Mouse (Mus musculus) limb, embryonic 14.5 days (tissue): ENCODE results near the gene Nedd9. TPM values are rescaled to one million over a fixed set of nuclear protein-coding genes. Genes with fewer than 3 reads are reported as not detected.

Source experiments
- ATAC-seq: fragments of 200-750 bp; cut with Nextera tagmentation; 2 replicates; pipeline ENCODE4 v1.8.0; 2017; ENCODE audit warnings: low read depth, moderate number of reproducible peaks, moderate TSS enrichment; ENCODE audit not compliant: low FRiP score
- DNase-seq: peaks from one replicate; pipeline ENCODE4 v3.0.0-alpha.2; 2015; ENCODE audit warnings: low spot score
- H3K27ac ChIP-seq: fragments of 300-500 bp; sonication (generic); replicated peaks from 2 replicates; pipeline ENCODE4 v1.5.1; 2014; ENCODE audit warnings: low read depth, mild to moderate bottlenecking, low read length, moderate library complexity, mixed read lengths
- H3K27me3 ChIP-seq: fragments of 300-500 bp; sonication (generic); 2 replicates; pipeline ENCODE4 v1.6.1; 2014; ENCODE audit warnings: low read length, mixed read lengths; ENCODE audit not compliant: control insufficient read depth, insufficient read depth
- H3K36me3 ChIP-seq: fragments of 300-500 bp; sonication (generic); 2 replicates; pipeline ENCODE4 v1.6.1; 2014; ENCODE audit warnings: mild to moderate bottlenecking, low read length, moderate library complexity, mixed read lengths; ENCODE audit not compliant: control insufficient read depth, insufficient read depth
- H3K4me1 ChIP-seq: fragments of 300-500 bp; sonication (generic); 2 replicates; pipeline ENCODE4 v1.6.1; 2014; ENCODE audit warnings: antibody characterized with exemption, low read length, mixed read lengths; ENCODE audit not compliant: control insufficient read depth, insufficient read depth
- H3K4me2 ChIP-seq: fragments of 300-500 bp; sonication (generic); replicated peaks from 2 replicates; pipeline ENCODE4 v1.6.1; 2014; ENCODE audit warnings: low read depth, mild to moderate bottlenecking, low read length, moderate library complexity; ENCODE audit not compliant: severe bottlenecking
- H3K4me3 ChIP-seq: fragments of 300-500 bp; sonication (generic); replicated peaks from 2 replicates; pipeline ENCODE4 v1.5.1; 2014; ENCODE audit warnings: low read length
- H3K9ac ChIP-seq: fragments of 300-500 bp; sonication (generic); 2 replicates; pipeline ENCODE4 v1.6.1; 2014; ENCODE audit warnings: mild to moderate bottlenecking, low read depth, low read length, moderate library complexity; ENCODE audit not compliant: severe bottlenecking
- H3K9me3 ChIP-seq: fragments of 300-500 bp; sonication (generic); 2 replicates; pipeline ENCODE4 v1.6.1; 2016; ENCODE audit warnings: low read length; ENCODE audit not compliant: control insufficient read depth
- POLR2A ChIP-seq: fragments of 200-500 bp; IDR thresholded peaks from 2 replicates; pipeline ENCODE4 v1.8.0; 2012; ENCODE audit warnings: inconsistent platforms, mild to moderate bottlenecking, moderate library complexity, borderline replicate concordance; ENCODE audit not compliant: insufficient read depth, insufficient read length; ENCODE audit errors: extremely low read depth
- WGBS: fragments of 180-500 bp; shearing (Covaris S2); extraction: QIAGEN DNeasy Blood & Tissue Kit; methylation state at CpG from one replicate; pipeline ENCODE4 v1.1.7; 2014; 5-methylcytosine and 5-hydroxymethylcytosine counted together
- polyA plus RNA-seq, 2 experiments: library from polyadenylated mRNA; depleted of rRNA in 1 of 2; stranded (reverse) in 1 of 2; unstranded in 1 of 2; fragments of >200 nt; fragmentation: Nextera tagmentation in 1 of 2; extraction: Ambion mirVana in 1 of 2; gene quantifications; 2 replicates each; pipeline versions ENCODE4 v1.2.1 to v1.2.3; 2012 to 2014

The Nedd9 gene
- polyA plus RNA-seq, 2 experiments: 23.5 to 41.5 TPM

- Histone ChIP-seq H3K4me1 (peaks cover 4% of the 10 kb centered on the region), H3K27ac (no peak overlapping the region), H3K27me3 (no peaks in the 10 kb centered on the region), H3K36me3 (no peaks in the 10 kb centered on the region), H3K9ac (no peak overlapping the region), H3K9me3 (no peaks in the 10 kb centered on the region), H3K4me2 (no peak overlapping the region), H3K4me3 (no peak overlapping the region)
- DNase-seq (no peak), ATAC-seq (no peak)
- TF ChIP-seq POLR2A: no peak
- WGBS: 80% methylated on average over 5 of the region's 5 CpGs
Observed at GRCm38 (mm10) chr13:41381806-41382546, 105.2 kb downstream of the Nedd9 start.

- DNase-seq: no peak
- no peak for ATAC-seq
- no peak overlapping the region for H3K4me3 ChIP-seq
- H3K4me2 ChIP-seq: no peak overlapping the region
- H3K36me3 ChIP-seq: no peaks in the 10 kb centered on the region
- H3K9me3 ChIP-seq: no peaks in the 10 kb centered on the region
- no peaks in the 10 kb centered on the region for H3K27me3 ChIP-seq
- H3K4me1 ChIP-seq: peaks cover 4% of the 10 kb centered on the region
- no peak overlapping the region for H3K9ac ChIP-seq
- H3K27ac ChIP-seq: no peak overlapping the region
- no peak for TF ChIP-seq POLR2A
- 80% methylated on average over 7 of the region's 7 CpGs for WGBS
Observed at GRCm38 (mm10) chr13:41381041-41381805, 105.9 kb downstream of the Nedd9 start.

GRCm38 (mm10) chr13:41379951-41380465 is 107.2 kb downstream of the Nedd9 start:
- no peak for DNase-seq
- no peaks in the 10 kb centered on the region for H3K9me3 ChIP-seq
- H3K27ac ChIP-seq: no peak overlapping the region
- 88% methylated on average over 4 of the region's 4 CpGs for whole genome bisulfite sequencing
- no peak overlapping the region for H3K9ac ChIP-seq
- no peak for TF ChIP-seq POLR2A
- no peak overlapping the region for H3K4me3 ChIP-seq
- H3K36me3 ChIP-seq: no peaks in the 10 kb centered on the region
- no peak for ATAC-seq
- no peak overlapping the region for H3K4me2 ChIP-seq
- no peaks in the 10 kb centered on the region; the same call in 1 of the 2 replicates for H3K4me1 ChIP-seq
- H3K27me3 ChIP-seq: no peaks in the 10 kb centered on the region

DNA sequence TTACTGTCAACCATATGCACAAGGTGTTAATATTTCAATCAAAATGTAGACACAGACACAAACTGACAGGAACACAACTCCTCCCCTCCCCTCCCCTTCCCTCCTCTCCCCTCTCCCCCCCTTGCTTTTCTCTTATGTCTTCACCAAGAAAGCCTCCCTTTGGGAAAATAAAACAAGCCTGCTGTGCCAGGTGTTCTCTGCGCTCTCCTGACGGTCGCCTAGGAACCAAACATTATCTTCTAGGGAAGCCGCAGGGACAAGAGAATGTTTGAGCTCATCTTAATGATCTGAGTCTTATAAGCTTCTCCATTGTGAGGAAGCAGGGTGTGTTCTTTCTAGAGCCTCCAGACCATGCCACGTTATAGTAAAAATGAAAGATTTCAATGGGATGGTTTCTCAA is 108.7 kb downstream of the Nedd9 start:
- Histone ChIP-seq H3K9ac (no peak overlapping the region), H3K4me2 (no peak overlapping the region), H3K27me3 (no peaks in the 10 kb centered on the region), H3K4me1 (no peaks in the 10 kb centered on the region; the same call in 1 of the 2 replicates), H3K9me3 (no peaks in the 10 kb centered on the region), H3K36me3 (no peaks in the 10 kb centered on the region), H3K27ac (no peak overlapping the region), H3K4me3 (no peak overlapping the region)
- ATAC-seq (no peak), DNase-seq (no peak)
- no peak for TF ChIP-seq POLR2A
- WGBS: 50% methylated on average over 5 of the region's 5 CpGs

GRCm38 (mm10) chr13:41377856-41378255 is 109.3 kb downstream of the Nedd9 start:
- H3K9me3 ChIP-seq: no peaks in the 10 kb centered on the region
- H3K4me3 ChIP-seq: no peak overlapping the region
- H3K4me1 ChIP-seq: no peaks in the 10 kb centered on the region; the same call in 1 of the 2 replicates
- TF ChIP-seq POLR2A: no peak
- 47% methylated on average over 9 of the region's 9 CpGs for WGBS
- ATAC-seq (no peak), DNase-seq (no peak)
- H3K27ac ChIP-seq: no peak overlapping the region
- no peaks in the 10 kb centered on the region for H3K27me3 ChIP-seq
- no peaks in the 10 kb centered on the region for H3K36me3 ChIP-seq
- no peak overlapping the region for H3K9ac ChIP-seq
- no peak overlapping the region for H3K4me2 ChIP-seq
